Mouse (Mus musculus) midbrain, embryonic 15.5 days (tissue): ENCODE measurements at regions not wholly inside any gene's neighbourhood (a gene's known extent, or its start where the extent isn't known, plus 50 kb on each side); places are given as distances from the start of the nearest gene placed in this dataset.

Source experiments
- ATAC-seq: fragments of 200-750 bp; cut with Nextera tagmentation; replicated peaks from 2 replicates; pipeline ENCODE4 v1.8.0; 2017; ENCODE audit warnings: moderate TSS enrichment
- H3K27ac ChIP-seq: fragments of 300-500 bp; sonication (generic); 2 replicates; pipeline ENCODE4 v1.5.1; 2015; ENCODE audit warnings: mild to moderate bottlenecking, inconsistent platforms
- H3K27me3 ChIP-seq: fragments of 300-500 bp; sonication (generic); replicated peaks from 2 replicates; pipeline ENCODE4 v1.6.1; 2015; ENCODE audit warnings: inconsistent platforms
- H3K36me3 ChIP-seq: fragments of 300-500 bp; sonication (generic); replicated peaks from 2 replicates; pipeline ENCODE4 v1.6.1; 2015; ENCODE audit warnings: inconsistent platforms
- H3K4me1 ChIP-seq: fragments of 300-500 bp; sonication (generic); 2 replicates; pipeline ENCODE4 v1.6.1; 2015; ENCODE audit warnings: inconsistent platforms
- H3K4me2 ChIP-seq: fragments of 300-500 bp; sonication (generic); 2 replicates; pipeline ENCODE4 v1.6.1; 2015; ENCODE audit warnings: inconsistent platforms, mild to moderate bottlenecking, moderate library complexity
- H3K4me3 ChIP-seq: fragments of 300-500 bp; sonication (generic); 2 replicates; pipeline ENCODE4 v1.5.1; 2015; ENCODE audit warnings: mild to moderate bottlenecking, inconsistent platforms
- H3K9ac ChIP-seq: fragments of 300-500 bp; sonication (generic); 2 replicates; pipeline ENCODE4 v1.6.1; 2015; ENCODE audit warnings: mild to moderate bottlenecking, inconsistent platforms
- H3K9me3 ChIP-seq: fragments of 300-500 bp; sonication (generic); 2 replicates; pipeline ENCODE4 v1.6.1; 2016; ENCODE audit warnings: inconsistent platforms
- WGBS: fragments of 180-500 bp; shearing (Covaris S2); methylation state at CpG from one replicate; pipeline ENCODE4 v1.1.7; 2015; ENCODE audit warnings: mixed read lengths; 5-methylcytosine and 5-hydroxymethylcytosine counted together

DNA sequence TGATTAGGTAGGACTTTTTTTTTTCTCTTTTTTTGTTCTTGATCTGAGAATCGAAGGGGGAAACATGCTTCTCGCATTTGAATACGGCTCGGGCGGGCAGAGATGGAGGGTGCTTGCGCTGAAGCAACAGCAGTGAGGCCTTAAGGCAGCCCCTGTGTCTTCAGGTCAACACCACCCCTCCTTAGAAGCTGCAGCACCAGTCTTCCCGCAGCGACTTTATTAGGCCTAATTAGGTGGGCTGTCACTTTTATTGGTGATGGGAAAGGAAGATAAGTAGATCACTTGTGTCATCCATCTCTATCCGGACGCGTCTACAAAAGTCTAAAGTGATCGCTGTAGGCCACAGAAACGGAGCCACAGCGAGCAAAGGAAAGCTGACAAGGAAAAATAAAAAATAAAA, 122.0 kb downstream of the Anxa2 start:
- H3K4me2 ChIP-seq: no peak overlapping the region
- no peaks in the 10 kb centered on the region for H3K4me1 ChIP-seq
- H3K9ac ChIP-seq: no peak overlapping the region
- WGBS: 61% methylated on average over 14 of the region's 14 CpGs
- no peaks in the 10 kb centered on the region for H3K9me3 ChIP-seq
- H3K27ac ChIP-seq: no peak overlapping the region
- no peak overlapping the region for H3K4me3 ChIP-seq
- no peak for ATAC-seq
- no peaks in the 10 kb centered on the region for H3K27me3 ChIP-seq
- no peaks in the 10 kb centered on the region for H3K36me3 ChIP-seq

DNA sequence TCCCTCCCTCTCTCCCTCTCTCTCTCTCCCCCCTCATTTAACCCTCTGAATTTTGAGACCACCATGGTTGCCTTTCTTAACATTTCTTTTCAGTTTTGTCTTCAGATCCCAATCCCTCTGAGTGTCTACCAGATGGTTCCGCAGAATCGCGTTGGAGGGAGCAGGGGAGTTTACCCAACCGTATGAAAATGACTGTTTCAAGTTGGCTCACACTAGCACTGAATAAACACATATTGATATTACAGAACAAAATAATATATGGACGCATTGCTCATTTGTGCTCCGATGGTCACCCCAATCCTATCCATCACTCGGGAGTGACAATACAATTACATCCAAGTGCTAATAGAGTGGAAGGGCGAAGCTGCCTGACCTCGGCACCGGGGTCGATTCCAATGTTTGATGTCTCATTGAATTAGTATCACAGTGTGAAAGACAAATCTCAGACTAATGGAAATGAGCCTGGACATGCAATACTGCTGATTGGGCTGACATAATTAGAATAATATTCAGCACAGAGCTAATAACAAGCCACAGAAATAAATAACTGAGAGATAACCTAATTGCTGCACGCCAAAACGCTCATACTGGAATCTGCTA, 115.3 kb downstream of the Anxa2 start:
- 73% methylated on average over 13 of the region's 13 CpGs for WGBS
- Histone ChIP-seq H3K36me3 (no peaks in the 10 kb centered on the region), H3K4me2 (no peak overlapping the region), H3K4me1 (no peaks in the 10 kb centered on the region), H3K9ac (no peak overlapping the region), H3K27ac (no peak overlapping the region), H3K27me3 (no peaks in the 10 kb centered on the region), H3K9me3 (no peaks in the 10 kb centered on the region), H3K4me3 (no peak overlapping the region)
- ATAC-seq: no peak

DNA sequence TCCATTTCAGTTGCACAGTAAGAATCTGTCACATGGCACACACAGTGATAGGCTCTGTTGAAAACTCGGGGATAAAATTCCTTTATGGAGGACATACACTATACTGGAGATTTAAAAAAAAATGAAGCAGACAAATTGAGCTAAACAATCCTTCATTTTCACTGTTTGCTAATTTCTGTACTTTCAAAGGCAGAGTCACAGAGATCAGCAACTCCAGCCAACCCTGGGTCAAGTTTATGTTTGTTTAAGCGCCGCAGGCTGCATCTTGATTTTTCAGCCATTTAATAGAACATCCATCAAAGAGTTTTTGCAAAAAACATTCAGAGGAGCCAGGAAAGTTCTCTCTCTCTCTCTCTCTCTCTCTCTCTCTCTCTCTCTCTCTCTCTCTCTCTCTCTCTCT, 114.8 kb downstream of the Anxa2 start:
- ATAC-seq: no peak
- WGBS: 82% methylated on average over 3 of the region's 3 CpGs
- H3K36me3 ChIP-seq: no peaks in the 10 kb centered on the region
- no peak overlapping the region for H3K4me2 ChIP-seq
- no peaks in the 10 kb centered on the region for H3K27me3 ChIP-seq
- no peak overlapping the region for H3K4me3 ChIP-seq
- no peak overlapping the region for H3K9ac ChIP-seq
- no peak overlapping the region for H3K27ac ChIP-seq
- H3K4me1 ChIP-seq: no peaks in the 10 kb centered on the region
- no peaks in the 10 kb centered on the region for H3K9me3 ChIP-seq

DNA sequence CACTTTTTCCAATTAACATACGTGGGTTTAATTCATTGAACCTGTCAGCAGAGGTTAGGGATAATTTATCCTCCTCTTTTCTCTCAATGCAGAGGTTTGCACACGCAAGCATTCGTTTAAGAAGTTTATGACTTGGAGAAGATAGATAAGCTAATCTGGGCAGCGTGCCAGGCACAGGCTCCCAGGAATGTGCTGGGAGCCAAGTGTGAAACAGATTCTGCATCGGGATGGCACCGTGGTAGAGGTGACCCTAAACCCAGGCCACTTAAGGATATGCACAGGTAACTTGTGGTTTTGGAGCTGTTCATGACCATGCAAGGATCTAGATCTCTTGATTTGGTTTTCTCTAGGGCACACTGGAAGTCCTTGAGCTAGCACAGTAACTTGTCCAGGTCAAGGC, 113.6 kb downstream of the Anxa2 start:
- Histone ChIP-seq H3K27me3 (no peaks in the 10 kb centered on the region), H3K27ac (no peak overlapping the region), H3K4me3 (no peak overlapping the region), H3K4me2 (no peak overlapping the region), H3K9ac (no peak overlapping the region), H3K4me1 (no peaks in the 10 kb centered on the region), H3K36me3 (no peaks in the 10 kb centered on the region), H3K9me3 (no peaks in the 10 kb centered on the region)
- no peak for ATAC-seq
- WGBS: 76% methylated on average over 6 of the region's 6 CpGs

DNA sequence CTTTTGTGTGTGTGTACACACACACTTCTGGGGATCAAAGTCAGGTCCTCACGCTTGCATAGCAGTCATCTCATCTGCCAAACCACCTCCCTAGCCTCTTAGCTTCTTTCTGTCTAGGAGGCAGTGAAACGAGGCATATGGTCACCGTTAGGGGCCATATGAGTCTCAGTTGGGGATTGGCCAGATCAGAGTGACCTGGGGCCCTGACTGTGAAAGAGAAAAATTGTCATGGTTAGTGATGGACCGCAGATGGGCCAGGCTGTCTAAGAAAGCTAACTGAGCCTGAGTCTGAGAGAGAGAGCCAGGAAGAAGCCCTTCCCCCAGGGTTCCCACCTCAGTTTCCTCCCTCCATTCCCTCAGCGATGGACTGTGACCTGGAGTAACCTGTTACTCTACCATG, 89.8 kb downstream of the Anxa2 start:
- no peaks in the 10 kb centered on the region for H3K36me3 ChIP-seq
- H3K9me3 ChIP-seq: no peaks in the 10 kb centered on the region
- H3K4me3 ChIP-seq: no peak overlapping the region
- ATAC-seq: no peak
- WGBS: 78% methylated on average over 5 of the region's 5 CpGs
- no peak overlapping the region for H3K4me2 ChIP-seq
- no peak overlapping the region for H3K27ac ChIP-seq
- peaks cover 6% of the 10 kb centered on the region for H3K4me1 ChIP-seq
- no peak overlapping the region for H3K9ac ChIP-seq
- H3K27me3 ChIP-seq: no peaks in the 10 kb centered on the region
